Mouse (Mus musculus) kidney, embryonic 16.5 days (tissue): ENCODE results near the gene Eid2b. TPM values are rescaled to one million over a fixed set of nuclear protein-coding genes. Genes with fewer than 3 reads are reported as not detected.
A peak's percentile ranks its signal among the peaks of the same experiment; 100 is the strongest.

ENCODE experiments used
- ATAC-seq: fragments of 200-750 bp; cut with Nextera tagmentation; 2 replicates; pipeline ENCODE4 v1.8.0; 2017; ENCODE audit warnings: moderate TSS enrichment; ENCODE audit not compliant: low FRiP score, low TSS enrichment
- H3K27ac ChIP-seq: fragments of 300-500 bp; sonication (generic); 2 replicates; pipeline ENCODE4 v1.5.1; 2014; ENCODE audit warnings: low read length
- H3K27me3 ChIP-seq: fragments of 300-500 bp; sonication (generic); 2 replicates; pipeline ENCODE4 v1.6.1; 2014; ENCODE audit warnings: low read length, control low read depth, mixed read lengths; ENCODE audit not compliant: insufficient read depth
- H3K36me3 ChIP-seq: fragments of 300-500 bp; sonication (generic); 2 replicates; pipeline ENCODE4 v1.6.1; 2014; ENCODE audit warnings: low read length, control low read depth, mixed read lengths; ENCODE audit not compliant: insufficient read depth
- H3K4me1 ChIP-seq: fragments of 300-500 bp; sonication (generic); 2 replicates; pipeline ENCODE4 v1.6.1; 2014; ENCODE audit warnings: low read length, control low read depth, mixed read lengths; ENCODE audit not compliant: insufficient read depth
- H3K4me2 ChIP-seq: fragments of 300-500 bp; sonication (generic); replicated peaks from 2 replicates; pipeline ENCODE4 v1.6.1; 2014; ENCODE audit warnings: low read depth, low read length
- H3K4me3 ChIP-seq: fragments of 300-500 bp; sonication (generic); 2 replicates; pipeline ENCODE4 v1.5.1; 2014; ENCODE audit warnings: mild to moderate bottlenecking, low read length
- H3K9ac ChIP-seq: fragments of 300-500 bp; sonication (generic); replicated peaks from 2 replicates; pipeline ENCODE4 v1.6.1; 2014; ENCODE audit warnings: low read length
- H3K9me3 ChIP-seq: fragments of 300-500 bp; sonication (generic); 2 replicates; pipeline ENCODE4 v1.6.1; 2016; ENCODE audit warnings: low read length, control low read depth
- WGBS: fragments of 180-500 bp; shearing (Covaris S2); extraction: QIAGEN DNeasy Blood & Tissue Kit; methylation state at CpG from one replicate; pipeline ENCODE4 v1.1.7; 2014; 5-methylcytosine and 5-hydroxymethylcytosine counted together
- polyA plus RNA-seq: library from polyadenylated mRNA; unstranded; fragments of >200 nt; fragmentation: Nextera tagmentation; extraction: Ambion mirVana; gene quantifications from 2 replicates; pipeline ENCODE4 v1.2.1, GENCODE M21; 2015

Gene Eid2b
- polyA plus RNA-seq, 1 experiment from 2014 or later = 9.2 TPM

DNA sequence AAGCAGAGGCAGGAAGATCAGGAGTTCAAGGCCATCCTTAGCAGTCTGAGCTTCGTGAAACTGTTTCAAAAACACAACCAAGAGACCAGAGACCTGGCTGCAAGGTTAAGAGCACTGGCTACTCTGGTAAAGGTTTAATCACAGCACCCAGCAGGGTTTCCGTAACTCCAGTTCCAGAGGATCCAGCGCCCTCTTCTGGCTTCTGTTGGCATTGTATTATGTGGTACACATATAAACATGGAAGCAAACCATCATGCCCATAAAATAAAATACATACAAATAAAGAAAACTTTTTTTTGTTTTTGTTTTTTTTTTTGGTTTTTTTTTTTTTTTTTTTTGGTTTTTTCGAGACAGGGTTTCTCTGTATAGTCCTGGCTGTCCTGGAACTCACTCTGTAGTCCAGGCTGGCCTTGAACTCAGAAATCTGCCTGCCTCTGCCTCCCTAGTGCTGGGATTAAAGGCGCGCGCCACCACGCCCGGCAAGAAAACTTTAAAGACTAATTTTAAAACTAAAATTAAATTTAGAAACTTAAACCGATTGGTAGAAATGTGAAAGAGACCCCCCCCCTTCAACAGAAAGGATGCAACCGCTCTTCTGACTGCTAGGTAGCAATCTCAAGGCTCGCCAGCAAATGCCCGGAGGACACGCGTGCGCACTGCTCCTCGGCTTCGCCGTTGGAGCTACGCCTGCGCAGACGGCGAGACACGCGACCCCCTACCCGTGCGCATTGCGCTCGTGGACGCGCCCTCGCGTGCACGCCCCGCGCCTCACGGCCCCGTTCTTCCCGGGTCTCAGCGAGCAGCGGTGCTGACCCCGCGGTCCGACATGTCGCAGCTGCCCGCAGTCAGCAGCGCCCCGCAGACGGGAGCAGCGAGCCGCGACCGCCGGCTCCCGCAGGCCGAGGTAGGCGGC, 10.2 kb upstream of the Eid2b start, which contains the start of gene Eid2:
Gene Eid2, plus strand, starts transcription at position 753 of the 913 bp plus-strand sequence.
- H3K4me1 ChIP-seq = peaks cover 9% of the 10 kb centered on the region; the same call in 1 of the 2 replicates
- H3K4me3 ChIP-seq = peak within 1 kb of the TSS; percentile 85
- no peaks in the 10 kb centered on the region for H3K27me3 ChIP-seq
- H3K9me3 ChIP-seq = peaks cover 4% of the 10 kb centered on the region; the same call in 1 of the 2 replicates
- peak within 1 kb of the TSS; percentile 99 for H3K9ac ChIP-seq
- peak within 1 kb of the TSS; percentile 75 for H3K4me2 ChIP-seq
- peaks cover 20% of the 10 kb centered on the region for H3K36me3 ChIP-seq
- peak within 1 kb of the TSS; percentile 90 for H3K27ac ChIP-seq
- ATAC-seq = peak; percentile 92
- WGBS = 8% methylated on average over 56 of the region's 57 CpGs

GRCm38 (mm10) chr7:28268042-28268531, 9.5 kb upstream of the Eid2b start:
- Histone ChIP-seq H3K9me3 (peaks cover 4% of the 10 kb centered on the region; the same call in 1 of the 2 replicates), H3K4me3 (peak overlapping the region; percentile 85), H3K36me3 (peaks cover 24% of the 10 kb centered on the region), H3K4me2 (peak overlapping the region; percentile 75), H3K4me1 (peaks cover 9% of the 10 kb centered on the region; the same call in 1 of the 2 replicates), H3K27ac (peak overlapping the region; percentile 90), H3K9ac (peak overlapping the region; percentile 99), H3K27me3 (no peaks in the 10 kb centered on the region)
- peak; percentile 75 for ATAC-seq
- WGBS = 0% methylated on average over 54 of the region's 62 CpGs

DNA sequence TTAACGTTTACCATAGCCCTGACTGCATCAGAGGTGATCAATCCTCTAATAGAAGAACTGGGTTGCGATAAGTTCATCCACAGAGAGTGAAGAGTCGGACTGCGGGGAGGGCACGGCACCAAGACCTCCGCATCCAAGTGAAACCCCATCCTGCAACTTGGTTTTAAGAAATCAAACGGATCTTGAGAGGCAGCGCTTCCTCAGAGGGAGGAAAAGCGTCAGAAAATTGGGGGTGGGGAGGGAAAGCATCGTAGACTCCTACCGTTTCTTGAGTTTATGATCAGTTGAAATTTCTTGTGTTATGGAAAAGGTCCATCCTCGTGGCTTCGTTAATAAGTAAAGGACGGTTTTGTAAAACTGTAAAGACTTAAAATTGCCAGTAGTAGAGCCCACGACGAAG, 9.0 kb upstream of the Eid2b start:
- ATAC-seq = no peak

DNA sequence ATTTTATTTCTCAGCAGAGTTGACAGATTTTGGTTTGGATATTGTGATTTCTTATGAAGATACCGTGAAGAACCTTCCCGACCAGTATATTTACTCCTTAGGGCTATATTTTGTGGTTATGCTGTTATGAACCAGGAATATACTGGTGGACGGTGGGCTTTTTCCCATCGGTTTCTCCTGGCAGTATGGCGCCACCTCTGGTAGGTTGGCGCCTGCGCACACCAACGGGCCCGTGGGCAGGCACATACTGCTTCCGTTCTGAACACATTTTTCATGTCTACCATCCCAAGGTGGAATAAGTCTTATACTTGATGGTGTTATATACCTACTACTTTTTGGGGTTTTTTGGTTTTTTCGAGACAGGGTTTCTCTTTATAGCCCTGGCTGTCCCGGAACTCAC, 8.2 kb upstream of the Eid2b start:
- Histone ChIP-seq H3K36me3 (peaks cover 24% of the 10 kb centered on the region), H3K4me3 (no peak overlapping the region), H3K9ac (no peak overlapping the region), H3K4me1 (peaks cover 9% of the 10 kb centered on the region; the same call in 1 of the 2 replicates), H3K27me3 (no peaks in the 10 kb centered on the region), H3K27ac (no peak overlapping the region), H3K4me2 (no peak overlapping the region), H3K9me3 (peaks cover 4% of the 10 kb centered on the region; the same call in 1 of the 2 replicates)
- ATAC-seq = no peak
- 91% methylated on average over 12 of the region's 12 CpGs for WGBS

More for the DNA sequence above, 9.0 kb upstream of the Eid2b start:
- Histone ChIP-seq H3K4me3 (peak overlapping the region; percentile 85), H3K4me1 (peaks cover 9% of the 10 kb centered on the region; the same call in 1 of the 2 replicates), H3K9ac (peak overlapping the region; percentile 99), H3K36me3 (peaks cover 24% of the 10 kb centered on the region), H3K9me3 (peaks cover 4% of the 10 kb centered on the region; the same call in 1 of the 2 replicates), H3K4me2 (peak overlapping the region; percentile 75), H3K27ac (peak overlapping the region; percentile 90), H3K27me3 (no peaks in the 10 kb centered on the region)
- 22% methylated on average over 16 of the region's 16 CpGs for WGBS

DNA sequence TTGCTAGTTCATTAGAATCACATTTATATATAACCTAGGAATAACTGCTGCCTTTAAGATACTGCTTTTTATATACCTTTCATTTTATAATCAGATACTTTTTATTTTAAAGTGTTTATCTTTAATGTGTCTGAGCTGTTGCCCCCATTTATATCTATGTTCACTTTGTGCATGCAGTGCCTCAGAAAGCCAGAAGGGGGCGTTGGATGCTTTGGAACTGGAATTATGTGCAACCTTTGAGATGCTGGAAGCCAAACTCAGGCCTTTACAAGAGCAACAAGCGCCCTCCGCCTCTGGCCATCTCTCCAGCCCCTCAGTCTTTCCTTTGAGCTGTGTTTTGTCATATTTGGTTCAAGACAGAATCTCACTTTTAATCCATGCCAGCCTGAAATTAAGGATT, 5.8 kb upstream of the Eid2b start:
- WGBS = 73% methylated on average over 3 of the region's 3 CpGs
- no peak for ATAC-seq

GRCm38 (mm10) chr7:28277237-28277614, 313 bp upstream of the Eid2b start:
- no peak for ATAC-seq
- Histone ChIP-seq H3K4me1 (peaks cover 8% of the 10 kb centered on the region; the same call in 1 of the 2 replicates), H3K9me3 (no peaks in the 10 kb centered on the region), H3K4me2 (no peak overlapping the region), H3K27ac (no peak overlapping the region), H3K27me3 (no peaks in the 10 kb centered on the region), H3K36me3 (peaks cover 4% of the 10 kb centered on the region; the same call in 1 of the 2 replicates), H3K9ac (no peak overlapping the region), H3K4me3 (no peak overlapping the region)
- 58% methylated on average over 8 of the region's 8 CpGs for WGBS

More for the DNA sequence above, 5.8 kb upstream of the Eid2b start:
- H3K4me3 ChIP-seq = no peak overlapping the region
- H3K9ac ChIP-seq = no peak overlapping the region
- no peaks in the 10 kb centered on the region for H3K27me3 ChIP-seq
- H3K4me2 ChIP-seq = no peak overlapping the region
- peaks cover 24% of the 10 kb centered on the region for H3K36me3 ChIP-seq
- peaks cover 9% of the 10 kb centered on the region; the same call in 1 of the 2 replicates for H3K4me1 ChIP-seq
- H3K27ac ChIP-seq = no peak overlapping the region
- peaks cover 4% of the 10 kb centered on the region; the same call in 1 of the 2 replicates for H3K9me3 ChIP-seq

DNA sequence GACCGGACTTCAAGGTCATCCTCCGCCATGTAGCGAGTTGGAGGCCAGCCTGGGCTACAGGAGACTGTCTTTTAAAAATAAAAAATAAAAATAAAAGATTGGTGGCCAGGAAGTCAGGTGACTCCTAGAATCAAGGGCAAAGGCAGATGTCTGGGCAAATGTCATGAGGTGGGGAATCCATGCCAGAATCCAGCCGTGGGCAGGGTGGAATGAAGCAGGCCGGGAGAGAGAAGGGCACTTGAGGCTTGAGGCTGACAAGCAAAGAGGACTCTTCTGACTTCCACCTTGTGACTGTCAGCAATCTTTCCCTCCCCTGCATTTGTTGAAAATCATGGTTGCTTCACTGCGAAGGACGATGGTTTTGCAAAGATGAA, 727 bp downstream of the Eid2b start:
- peak overlapping the region; percentile 81 for H3K9ac ChIP-seq
- no peak overlapping the region for H3K27ac ChIP-seq
- 82% methylated on average over 7 of the region's 7 CpGs for WGBS
- peak overlapping the region; percentile 64 for H3K4me2 ChIP-seq
- peaks cover 8% of the 10 kb centered on the region; the same call in 1 of the 2 replicates for H3K4me1 ChIP-seq
- no peak for ATAC-seq
- peak overlapping the region; percentile 59 for H3K4me3 ChIP-seq
- H3K36me3 ChIP-seq = no peaks in the 10 kb centered on the region
- no peaks in the 10 kb centered on the region for H3K27me3 ChIP-seq
- H3K9me3 ChIP-seq = no peaks in the 10 kb centered on the region

DNA sequence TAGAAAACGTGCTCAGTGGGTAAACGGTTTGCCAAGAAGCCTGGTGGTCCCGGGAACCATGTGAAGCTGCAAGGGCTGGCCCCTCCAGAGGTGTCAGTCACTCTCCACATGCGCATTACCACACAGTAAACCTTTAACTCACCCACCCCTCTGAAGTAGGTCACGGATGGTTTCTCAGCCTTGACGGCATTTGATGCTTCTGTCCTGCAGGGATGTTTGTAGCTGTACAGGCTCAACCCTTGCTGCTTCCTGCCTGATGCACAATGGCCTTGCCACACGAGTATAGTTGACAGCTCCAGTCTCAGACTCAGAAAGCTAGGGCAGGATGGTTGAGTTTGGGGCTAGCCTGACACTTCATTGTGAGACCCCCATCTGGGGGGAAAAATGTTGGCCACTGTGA, 3.1 kb downstream of the Eid2b start:
- WGBS = 45% methylated on average over 7 of the region's 7 CpGs
- Histone ChIP-seq H3K27ac (no peak overlapping the region), H3K27me3 (no peaks in the 10 kb centered on the region), H3K36me3 (no peaks in the 10 kb centered on the region), H3K4me2 (no peak overlapping the region), H3K9ac (no peak overlapping the region), H3K9me3 (no peaks in the 10 kb centered on the region), H3K4me1 (peaks cover 8% of the 10 kb centered on the region; the same call in 1 of the 2 replicates), H3K4me3 (no peak overlapping the region)
- ATAC-seq = peak; percentile 74; the same call in 1 of the 2 replicates

DNA sequence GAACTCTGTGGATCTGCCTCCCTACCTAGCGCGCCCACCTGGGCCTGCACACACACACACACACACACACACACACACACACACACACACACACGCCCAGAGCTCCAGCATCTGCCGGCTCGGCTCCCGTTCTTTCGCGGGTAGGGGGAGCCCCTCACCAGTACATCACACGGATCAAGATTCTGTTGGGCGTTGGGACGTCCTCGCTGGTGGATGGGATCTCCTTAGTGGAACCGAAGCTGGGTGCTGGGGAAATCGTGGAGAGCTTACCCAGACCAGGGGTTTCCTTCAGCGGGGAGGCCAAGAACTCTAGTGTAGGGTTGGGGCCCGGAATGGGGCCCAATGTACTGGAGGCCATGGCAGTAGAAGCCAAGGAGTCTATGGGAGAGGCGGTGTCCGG, 12.6 kb downstream of the Eid2b start:
- Histone ChIP-seq H3K27me3 (peaks cover 68% of the 10 kb centered on the region), H3K4me3 (peak overlapping the region; percentile 39), H3K9ac (peak overlapping the region; percentile 12; the same call in 1 of the 2 replicates), H3K4me2 (peak overlapping the region; percentile 56), H3K36me3 (no peaks in the 10 kb centered on the region), H3K9me3 (no peaks in the 10 kb centered on the region), H3K4me1 (peaks cover 11% of the 10 kb centered on the region), H3K27ac (no peak overlapping the region)
- ATAC-seq = no peak
- WGBS = under 1% methylated on average over 18 of the region's 18 CpGs
